Mouse (Mus musculus) cortical plate, adult 2 months (tissue): Measurements from ENCODE around the gene Galnt2.

Source experiments
- CTCF ChIP-seq: fragments of 200-500 bp; IDR thresholded peaks from 2 replicates; pipeline ENCODE4 v1.5.1; 2011; ENCODE audit warnings: mild to moderate bottlenecking, control low read depth, low read length; ENCODE audit not compliant: insufficient read depth; ENCODE audit errors: extremely low read depth
- POLR2A ChIP-seq: fragments of 200-500 bp; IDR thresholded peaks from 2 replicates; pipeline ENCODE4 v1.6.1; 2011; ENCODE audit warnings: mild to moderate bottlenecking, low read length, control low read depth; ENCODE audit not compliant: insufficient read depth; ENCODE audit errors: extremely low read depth

DNA sequence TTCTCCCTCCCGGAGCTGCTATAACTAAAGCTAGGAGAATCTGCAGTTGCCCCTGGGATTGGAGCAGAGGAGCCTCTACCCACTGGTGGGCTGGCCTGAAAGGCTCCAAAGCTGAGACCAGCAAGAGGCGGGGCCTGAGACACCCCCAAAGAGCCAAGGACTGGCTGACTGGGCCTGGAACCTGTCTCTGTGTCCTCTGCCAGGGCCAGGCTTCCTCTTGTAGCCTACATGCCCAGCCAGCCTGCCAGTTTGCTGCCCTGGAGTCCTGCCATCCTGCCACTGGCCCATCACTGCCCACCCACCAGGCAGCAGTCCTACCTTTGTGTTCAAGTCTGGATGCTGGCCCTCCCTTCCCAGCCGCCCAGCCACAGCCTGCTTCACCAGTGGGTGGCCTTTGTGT is 99.2 kb downstream of the Galnt2 start:
- TF ChIP-seq POLR2A, result no peak
- no peak for TF ChIP-seq CTCF
